Mouse (Mus musculus) heart, embryonic 12.5 days (tissue): Measurements from ENCODE around the gene Pacsin3. TPM values are rescaled to one million over a fixed set of nuclear protein-coding genes. Genes with fewer than 3 reads are reported as not detected.

Source experiments
- ATAC-seq: fragments of 200-750 bp; cut with Nextera tagmentation; 2 replicates; pipeline ENCODE4 v1.8.0; 2017; ENCODE audit warnings: moderate TSS enrichment, moderate library complexity; ENCODE audit not compliant: insufficient number of reproducible peaks, low FRiP score
- H3K27ac ChIP-seq: fragments of 300-500 bp; sonication (generic); 2 replicates; pipeline ENCODE4 v1.5.1; 2016; ENCODE audit warnings: mild to moderate bottlenecking, moderate library complexity; ENCODE audit not compliant: poor library complexity, severe bottlenecking
- H3K27me3 ChIP-seq: fragments of 300-500 bp; sonication (generic); replicated peaks from 2 replicates; pipeline ENCODE4 v1.6.1; 2016; ENCODE audit warnings: mild to moderate bottlenecking, moderate library complexity
- H3K36me3 ChIP-seq: fragments of 300-500 bp; sonication (generic); 2 replicates; pipeline ENCODE4 v1.6.1; 2016; ENCODE audit warnings: mild to moderate bottlenecking, moderate library complexity
- H3K4me1 ChIP-seq: fragments of 300-500 bp; sonication (generic); replicated peaks from 2 replicates; pipeline ENCODE4 v1.6.1; 2016; ENCODE audit warnings: mild to moderate bottlenecking
- H3K4me2 ChIP-seq: fragments of 300-500 bp; sonication (generic); 2 replicates; pipeline ENCODE4 v1.6.1; 2016; ENCODE audit warnings: mild to moderate bottlenecking, moderate library complexity
- H3K4me3 ChIP-seq: fragments of 300-500 bp; sonication (generic); 2 replicates; pipeline ENCODE4 v1.5.1; 2016; ENCODE audit warnings: mild to moderate bottlenecking
- H3K9ac ChIP-seq: fragments of 300-500 bp; sonication (generic); 2 replicates; pipeline ENCODE4 v1.6.1; 2016; ENCODE audit warnings: mild to moderate bottlenecking, moderate library complexity
- H3K9me3 ChIP-seq: fragments of 300-500 bp; sonication (generic); replicated peaks from 2 replicates; pipeline ENCODE4 v1.6.1; 2016; ENCODE audit warnings: mild to moderate bottlenecking, moderate library complexity
- WGBS: fragments of 180-500 bp; shearing (Covaris S2); methylation state at CpG from one replicate; pipeline ENCODE4 v1.1.7; 2016; 5-methylcytosine and 5-hydroxymethylcytosine counted together
- polyA plus RNA-seq: library from polyadenylated mRNA; unstranded; fragments of >200 nt; fragmentation: Nextera tagmentation; extraction: Ambion mirVana; gene quantifications from 2 replicates; pipeline ENCODE4 v1.2.1, GENCODE M21; 2016

Gene Pacsin3
- polyA plus RNA-seq, 1 experiment from 2014 or later, result 30.4 TPM

- Histone ChIP-seq H3K27ac (peak overlapping the region; percentile 96), H3K9me3 (no peaks in the 10 kb centered on the region), H3K36me3 (peaks cover 41% of the 10 kb centered on the region), H3K9ac (peak overlapping the region; percentile 67), H3K4me3 (peak overlapping the region; percentile 81; the same call in 1 of the 2 replicates), H3K27me3 (no peaks in the 10 kb centered on the region), H3K4me1 (peaks cover 23% of the 10 kb centered on the region), H3K4me2 (peak overlapping the region; percentile 88)
- WGBS, result 86% methylated on average over 17 of the region's 17 CpGs
- no peak for ATAC-seq
Measured at GRCm38 (mm10) chr2:91263692-91264660, 8.2 kb downstream of the Pacsin3 start.

GRCm38 (mm10) chr2:91264711-91265681 is 9.2 kb downstream of the Pacsin3 start, which contains the start of gene Arfgap2:
Arfgap2 (plus strand) TSS chr2:91264974.
- Histone ChIP-seq H3K36me3 (peaks cover 51% of the 10 kb centered on the region), H3K9ac (peak within 1 kb of the TSS; percentile 92), H3K27me3 (no peaks in the 10 kb centered on the region), H3K4me1 (peaks cover 17% of the 10 kb centered on the region), H3K27ac (peak within 1 kb of the TSS; percentile 96), H3K4me3 (peak within 1 kb of the TSS; percentile 81), H3K4me2 (peak within 1 kb of the TSS; percentile 88), H3K9me3 (no peaks in the 10 kb centered on the region)
- 2% methylated on average over 72 of the region's 72 CpGs for WGBS
- peak; percentile 98 for ATAC-seq

DNA sequence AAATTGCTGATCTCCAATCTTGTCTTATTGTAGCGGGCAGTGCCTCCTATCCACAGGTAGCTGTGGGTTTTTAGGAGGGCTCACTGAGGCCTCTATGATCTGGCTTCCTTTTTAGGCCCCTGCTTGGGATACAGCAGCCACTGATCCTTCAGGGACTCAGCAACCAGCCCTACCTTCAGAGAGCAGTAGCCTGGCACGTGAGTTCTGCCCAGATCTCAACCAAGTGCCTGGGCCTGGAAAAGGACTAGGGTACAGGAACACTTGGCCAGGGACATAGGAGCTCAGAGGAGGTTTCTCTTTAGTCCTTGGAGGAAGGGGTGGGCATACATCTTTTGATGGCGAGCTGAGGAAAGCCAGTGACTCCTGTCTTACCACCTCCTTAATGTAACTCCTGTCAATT is 12.3 kb downstream of the Pacsin3 start:
- Histone ChIP-seq H3K4me3 (no peak overlapping the region), H3K4me1 (peaks cover 13% of the 10 kb centered on the region), H3K4me2 (no peak overlapping the region), H3K9ac (no peak overlapping the region), H3K27me3 (no peaks in the 10 kb centered on the region), H3K9me3 (no peaks in the 10 kb centered on the region), H3K36me3 (peaks cover 58% of the 10 kb centered on the region), H3K27ac (no peak overlapping the region)
- 94% methylated on average over 3 of the region's 3 CpGs for WGBS
- ATAC-seq, result no peak

- peaks cover 65% of the 10 kb centered on the region for H3K36me3 ChIP-seq
- no peak for ATAC-seq
- peaks cover 13% of the 10 kb centered on the region for H3K4me1 ChIP-seq
- H3K27ac ChIP-seq, result no peak overlapping the region
- no peaks in the 10 kb centered on the region for H3K9me3 ChIP-seq
- 83% methylated on average over 2 of the region's 2 CpGs for WGBS
- H3K4me3 ChIP-seq, result no peak overlapping the region
- no peak overlapping the region for H3K4me2 ChIP-seq
- no peak overlapping the region for H3K9ac ChIP-seq
- no peaks in the 10 kb centered on the region for H3K27me3 ChIP-seq
Measured at GRCm38 (mm10) chr2:91268706-91269105, 13.0 kb downstream of the Pacsin3 start.

GRCm38 (mm10) chr2:91269687-91270133 is 14.0 kb downstream of the Pacsin3 start:
- Histone ChIP-seq H3K36me3 (peaks cover 75% of the 10 kb centered on the region), H3K4me1 (peaks cover 5% of the 10 kb centered on the region), H3K4me3 (no peak overlapping the region), H3K9me3 (no peaks in the 10 kb centered on the region), H3K27ac (no peak overlapping the region), H3K27me3 (no peaks in the 10 kb centered on the region), H3K9ac (no peak overlapping the region), H3K4me2 (no peak overlapping the region)
- no peak for ATAC-seq
- WGBS, result 93% methylated on average over 8 of the region's 8 CpGs

GRCm38 (mm10) chr2:91278749-91279371 is 23.1 kb downstream of the Pacsin3 start:
- no peaks in the 10 kb centered on the region for H3K27me3 ChIP-seq

DNA sequence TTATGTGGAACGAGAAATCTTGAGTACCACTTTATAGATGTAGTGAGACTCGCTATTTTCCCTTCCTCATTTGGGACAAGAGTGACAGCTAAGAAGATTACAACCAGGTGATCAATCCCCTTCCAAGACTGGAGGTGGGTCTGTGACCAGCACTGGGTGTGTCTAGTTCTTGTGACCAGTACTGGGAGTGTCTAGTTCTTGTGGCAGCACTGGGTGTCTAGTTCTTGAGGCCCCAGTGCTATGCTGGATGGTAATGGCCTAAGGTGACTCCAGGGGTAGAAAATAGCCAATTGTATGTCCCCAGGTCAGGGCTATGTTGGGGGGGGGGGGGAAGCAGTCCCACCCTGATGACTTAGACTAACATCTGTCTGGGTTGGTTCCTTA is 23.6 kb downstream of the Pacsin3 start:
- 0 out of 2 replicates have a peak, but pooled peaks have one; percentile 23 for ATAC-seq
- Histone ChIP-seq H3K36me3 (peaks cover 36% of the 10 kb centered on the region), H3K27me3 (no peaks in the 10 kb centered on the region)

More at GRCm38 (mm10) chr2:91278749-91279371, 23.1 kb downstream of the Pacsin3 start:
- Histone ChIP-seq H3K27ac (no peak overlapping the region), H3K4me2 (no peak overlapping the region), H3K9ac (no peak overlapping the region), H3K4me1 (peaks cover 24% of the 10 kb centered on the region), H3K4me3 (no peak overlapping the region), H3K9me3 (no peaks in the 10 kb centered on the region), H3K36me3 (peaks cover 41% of the 10 kb centered on the region)
- WGBS, result 37% methylated on average over 10 of the region's 10 CpGs
- ATAC-seq, result peak; percentile 54

GRCm38 (mm10) chr2:91281366-91281765 is 25.6 kb downstream of the Pacsin3 start:
- no peak overlapping the region for H3K9ac ChIP-seq
- H3K4me3 ChIP-seq, result no peak overlapping the region
- H3K36me3 ChIP-seq, result peaks cover 16% of the 10 kb centered on the region
- peaks cover 33% of the 10 kb centered on the region for H3K4me1 ChIP-seq
- H3K9me3 ChIP-seq, result no peaks in the 10 kb centered on the region
- ATAC-seq, result no peak
- H3K27me3 ChIP-seq, result no peaks in the 10 kb centered on the region
- H3K4me2 ChIP-seq, result no peak overlapping the region
- H3K27ac ChIP-seq, result no peak overlapping the region
- 47% methylated on average over 5 of the region's 5 CpGs for WGBS

More for the DNA sequence above, 23.6 kb downstream of the Pacsin3 start:
- H3K4me3 ChIP-seq, result no peak overlapping the region
- H3K4me1 ChIP-seq, result peaks cover 27% of the 10 kb centered on the region
- H3K27ac ChIP-seq, result no peak overlapping the region
- no peak overlapping the region for H3K9ac ChIP-seq
- WGBS, result 70% methylated on average over 2 of the region's 2 CpGs
- H3K4me2 ChIP-seq, result no peak overlapping the region
- no peaks in the 10 kb centered on the region for H3K9me3 ChIP-seq

DNA sequence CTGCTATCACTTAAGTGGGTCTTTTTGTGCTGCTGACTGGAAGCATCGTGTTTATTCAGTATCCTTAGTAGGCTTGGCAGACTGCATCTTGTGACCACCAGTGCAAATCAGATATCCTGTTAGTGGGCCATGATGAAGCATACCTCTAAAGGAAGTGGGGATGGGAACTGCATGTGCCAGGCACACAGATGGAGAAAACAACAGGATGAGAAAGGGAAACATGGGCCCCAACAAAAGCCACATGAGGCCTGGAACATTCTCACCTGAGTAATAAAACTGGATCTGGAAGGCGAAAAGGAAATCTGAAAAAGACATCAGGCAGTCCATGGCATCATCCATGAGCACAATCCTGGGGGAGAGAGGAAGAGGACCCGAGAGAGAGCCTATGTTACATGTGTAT is 28.2 kb downstream of the Pacsin3 start:
- Histone ChIP-seq H3K9ac (no peak overlapping the region), H3K36me3 (no peaks in the 10 kb centered on the region), H3K27ac (no peak overlapping the region), H3K4me1 (peaks cover 38% of the 10 kb centered on the region), H3K4me3 (no peak overlapping the region), H3K27me3 (no peaks in the 10 kb centered on the region), H3K9me3 (no peaks in the 10 kb centered on the region), H3K4me2 (no peak overlapping the region)
- WGBS, result 68% methylated on average over 3 of the region's 3 CpGs
- no peak for ATAC-seq

DNA sequence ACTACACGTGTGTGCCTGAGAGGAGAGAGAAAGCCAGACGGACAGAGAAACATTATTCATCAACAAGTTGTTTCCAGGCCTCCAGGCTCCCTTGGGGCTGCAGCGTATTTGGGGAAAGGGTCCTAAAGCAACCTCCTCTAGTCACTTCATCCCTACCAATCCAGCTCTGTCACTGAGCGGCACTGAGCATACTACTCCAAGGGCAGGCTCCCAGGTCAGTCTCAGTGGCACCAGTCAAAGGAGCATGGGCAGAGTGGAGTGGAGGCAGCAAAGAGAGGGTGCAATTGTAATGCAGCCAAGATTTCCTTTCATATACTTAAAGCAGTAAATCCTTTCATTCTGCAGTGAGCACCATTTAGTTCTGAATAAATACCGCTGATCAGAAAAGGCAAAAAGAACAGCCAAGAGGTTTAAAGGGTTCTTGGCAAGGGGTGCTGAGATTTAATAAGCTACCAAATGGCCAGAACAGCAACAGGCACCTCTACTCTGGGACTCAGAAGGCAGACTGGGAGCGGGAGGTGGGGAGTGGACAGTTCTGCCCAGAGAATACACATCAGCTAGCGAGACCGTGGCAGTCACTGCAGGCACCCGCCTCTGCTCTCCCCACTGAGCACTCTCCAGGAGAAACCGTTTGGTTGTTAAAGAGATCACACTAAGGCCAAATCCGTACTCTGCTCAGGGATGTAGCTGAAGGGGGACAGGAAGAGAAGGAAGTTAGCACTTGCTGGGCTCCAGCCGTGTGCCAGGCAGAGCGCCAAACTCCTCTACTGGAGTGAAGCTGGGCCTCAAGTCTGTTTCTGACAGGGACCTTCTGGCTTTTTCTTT is 28.8 kb downstream of the Pacsin3 start:
- ATAC-seq, result no peak
- no peaks in the 10 kb centered on the region for H3K36me3 ChIP-seq
- H3K27ac ChIP-seq, result no peak overlapping the region
- H3K4me1 ChIP-seq, result peaks cover 38% of the 10 kb centered on the region
- no peak overlapping the region for H3K4me2 ChIP-seq
- no peak overlapping the region for H3K9ac ChIP-seq
- no peaks in the 10 kb centered on the region for H3K27me3 ChIP-seq
- WGBS, result 53% methylated on average over 13 of the region's 13 CpGs
- H3K9me3 ChIP-seq, result no peaks in the 10 kb centered on the region
- H3K4me3 ChIP-seq, result no peak overlapping the region
